Mouse (Mus musculus): ENCODE results near the gene Pip5k1a.
"Not testable (repeated sequence)": the region's sequence is repeated elsewhere in the genome, so short reads cannot be mapped to it uniquely, and the experiment has no call there.

Pip5k1a gene

GRCm38 (mm10) chr3:95042838-95043229, 63.9 kb downstream of the Pip5k1a start:
- DNase-seq (ENCODE audit: low read depth, low spot score) = no peak

GRCm38 (mm10) chr3:95042166-95042837, 64.4 kb downstream of the Pip5k1a start, which contains the start of gene Psmd4:
TSS of gene Psmd4 (minus strand) at chr3:95042614.
- peak; percentile 98 for DNase-seq (ENCODE audit: low read depth, low spot score)

GRCm38 (mm10) chr3:95041625-95042024, 65.1 kb downstream of the Pip5k1a start:
- no peak for DNase-seq (ENCODE audit: low read depth, low spot score)

- no peak for DNase-seq (ENCODE audit: low read depth, low spot score)
Observed at GRCm38 (mm10) chr3:95029953-95030352, 76.8 kb downstream of the Pip5k1a start.

- not testable (repeated sequence) for DNase-seq (ENCODE audit: low read depth, low spot score)
Observed at GRCm38 (mm10) chr3:95029291-95029827, 77.4 kb downstream of the Pip5k1a start.

GRCm38 (mm10) chr3:95028603-95029002, 78.1 kb downstream of the Pip5k1a start:
- DNase-seq (ENCODE audit: low read depth, low spot score) = no peak

- no peak for DNase-seq (ENCODE audit: low read depth, low spot score)
Observed at GRCm38 (mm10) chr3:95027701-95028100, 79.0 kb downstream of the Pip5k1a start.

- DNase-seq (ENCODE audit: low read depth, low spot score) = no peak
Observed at GRCm38 (mm10) chr3:95027057-95027645, 79.6 kb downstream of the Pip5k1a start.

GRCm38 (mm10) chr3:95025202-95025601, 81.5 kb downstream of the Pip5k1a start:
- DNase-seq (ENCODE audit: low read depth, low spot score) = no peak

- DNase-seq (ENCODE audit: low read depth, low spot score) = no peak
Observed at GRCm38 (mm10) chr3:95024551-95024950, 82.2 kb downstream of the Pip5k1a start.

GRCm38 (mm10) chr3:95020956-95021355, 85.8 kb downstream of the Pip5k1a start:
- not testable (repeated sequence) for DNase-seq (ENCODE audit: low read depth, low spot score)

- no peak for DNase-seq (ENCODE audit: low read depth, low spot score)
Observed at GRCm38 (mm10) chr3:95018741-95019140, 88.0 kb downstream of the Pip5k1a start.

GRCm38 (mm10) chr3:95016532-95017056, 90.1 kb downstream of the Pip5k1a start:
- DNase-seq (ENCODE audit: low read depth, low spot score) = no peak

- peak; percentile 93 for DNase-seq (ENCODE audit: low read depth, low spot score)
Observed at GRCm38 (mm10) chr3:95015891-95016531, 90.7 kb downstream of the Pip5k1a start.

GRCm38 (mm10) chr3:95015337-95015872, 91.3 kb downstream of the Pip5k1a start, which contains the start of gene Zfp687:
TSS of gene Zfp687 (minus strand) at chr3:95015448.
- peak; percentile 100 for DNase-seq (ENCODE audit: low read depth, low spot score)

- no peak for DNase-seq (ENCODE audit: low read depth, low spot score)
Observed at GRCm38 (mm10) chr3:95014428-95015151, 92.1 kb downstream of the Pip5k1a start.

- no peak for DNase-seq (ENCODE audit: low read depth, low spot score)
Observed at GRCm38 (mm10) chr3:95013699-95014427, 92.9 kb downstream of the Pip5k1a start.

- no peak for DNase-seq (ENCODE audit: low read depth, low spot score)
Observed at GRCm38 (mm10) chr3:95012982-95013381, 93.7 kb downstream of the Pip5k1a start.

GRCm38 (mm10) chr3:95010396-95010795, 96.3 kb downstream of the Pip5k1a start:
- no peak for DNase-seq (ENCODE audit: low read depth, low spot score)
